Mouse (Mus musculus): ENCODE measurements around the gene Afp. TPM values are rescaled to one million over a fixed set of nuclear protein-coding genes. Genes with fewer than 3 reads are reported as not detected.

Gene Afp
- total RNA-seq, 2 experiments from 2014 or later = not detected

DNA sequence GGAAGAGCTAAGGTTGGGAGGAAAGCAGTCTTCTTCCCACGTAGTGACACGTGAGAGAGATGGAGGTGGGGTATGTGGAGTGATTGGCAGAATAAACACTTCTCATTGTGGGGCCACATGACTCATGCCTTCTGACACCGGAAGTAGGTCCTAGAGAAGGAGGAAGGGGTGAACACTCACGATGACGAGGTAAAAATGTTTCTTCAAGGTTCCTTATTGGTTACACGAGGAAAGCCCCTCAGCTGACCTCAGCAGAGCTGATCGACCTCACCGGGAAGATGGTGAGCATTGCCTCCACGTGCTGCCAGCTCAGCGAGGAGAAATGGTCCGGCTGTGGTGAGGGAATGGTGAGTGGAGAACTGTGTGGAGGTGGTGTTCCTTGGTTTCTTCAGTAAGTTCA, 14.2 kb downstream of the Afp start:
- no peak for DNase-seq
- intact Hi-C loops (cut with DNase I) = loop anchor here (10.0 kb wide), 1 partner anchor 100 kb away; no protein-coding TSS in a partner anchor

DNA sequence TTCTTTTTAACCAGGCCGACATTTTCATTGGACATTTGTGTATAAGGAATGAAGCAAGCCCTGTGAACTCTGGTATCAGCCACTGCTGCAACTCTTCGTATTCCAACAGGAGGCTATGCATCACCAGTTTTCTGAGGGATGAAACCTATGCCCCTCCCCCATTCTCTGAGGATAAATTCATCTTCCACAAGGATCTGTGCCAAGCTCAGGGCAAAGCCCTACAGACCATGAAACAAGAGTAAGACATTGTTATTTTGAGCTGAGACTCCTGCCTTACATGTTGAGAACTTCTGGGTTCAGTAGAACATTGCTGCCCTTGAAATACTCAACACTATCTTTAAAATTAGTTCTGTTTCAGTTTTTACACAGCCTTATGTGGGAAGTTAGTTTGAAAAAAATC, 16.0 kb downstream of the Afp start:
- intact Hi-C loops (cut with DNase I) = loop anchor here (10.0 kb wide), 1 partner anchor 102 kb away; no protein-coding TSS in a partner anchor
- DNase-seq = no peak

DNA sequence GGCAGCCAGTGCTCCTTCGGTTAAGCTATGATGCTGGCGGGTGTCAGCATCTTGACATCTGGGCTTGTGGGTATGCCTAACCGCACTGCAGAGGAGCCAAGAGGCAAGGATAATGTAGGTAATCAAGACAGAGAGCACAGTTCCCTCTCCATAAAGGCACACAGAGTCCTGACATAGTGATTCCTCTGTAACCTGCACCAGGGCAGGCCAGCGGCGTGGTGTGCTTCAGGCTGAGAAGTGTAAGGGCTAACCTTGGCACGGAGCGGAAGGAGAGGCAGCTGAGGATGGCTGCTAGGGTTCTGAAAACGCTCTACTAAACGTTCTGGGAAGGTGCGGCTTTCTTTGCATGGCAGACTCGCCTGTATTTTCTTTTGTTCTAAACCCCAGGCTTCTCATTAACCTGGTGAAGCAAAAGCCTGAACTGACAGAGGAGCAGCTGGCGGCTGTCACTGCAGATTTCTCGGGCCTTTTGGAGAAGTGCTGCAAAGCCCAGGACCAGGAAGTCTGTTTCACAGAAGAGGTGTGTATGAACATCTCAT, 16.9 kb downstream of the Afp start:
- DNase-seq = no peak
- intact Hi-C loops (cut with DNase I) = loop anchor here (10.0 kb wide), 1 partner anchor 103 kb away; no protein-coding TSS in a partner anchor

DNA sequence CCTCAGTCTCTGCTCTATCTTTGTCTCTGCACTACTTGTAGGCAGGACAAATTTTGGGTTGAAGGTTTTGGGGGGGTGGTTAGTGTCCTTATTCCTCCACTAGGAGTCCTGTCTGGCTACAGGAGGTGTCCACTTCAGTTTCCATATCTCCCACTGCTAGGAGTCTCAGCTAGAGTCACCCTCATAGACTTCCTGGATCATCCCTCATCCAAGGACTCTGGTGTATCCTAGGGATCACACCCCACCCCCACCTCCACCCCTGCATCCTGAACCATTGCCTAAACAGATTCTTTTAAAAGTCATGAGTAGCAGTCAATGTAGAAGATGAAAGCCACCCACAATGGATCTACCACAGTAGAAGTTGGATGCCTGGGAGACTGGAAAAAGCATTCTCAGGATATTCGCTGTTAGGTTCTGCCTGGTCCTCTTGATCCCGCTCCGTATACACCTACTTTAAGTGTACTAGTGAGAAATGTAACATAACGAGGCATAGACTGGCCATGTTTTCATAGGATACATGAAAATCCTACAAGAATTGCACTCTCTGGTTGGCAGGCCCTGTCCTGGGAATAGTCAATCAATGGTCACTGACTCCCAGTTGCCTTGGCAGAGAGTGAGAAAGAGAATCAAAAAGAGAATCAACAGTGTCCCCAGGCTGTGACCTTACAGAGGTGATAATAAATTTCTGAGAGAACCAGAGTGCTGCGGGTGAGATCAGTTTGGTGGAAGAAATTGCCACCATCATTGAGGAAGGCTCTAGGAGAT, 19.5 kb downstream of the Afp start:
- intact Hi-C loops (cut with DNase I) = loop anchor here (10.0 kb wide), 1 partner anchor 105 kb away; no protein-coding TSS in a partner anchor
- no peak for DNase-seq

DNA sequence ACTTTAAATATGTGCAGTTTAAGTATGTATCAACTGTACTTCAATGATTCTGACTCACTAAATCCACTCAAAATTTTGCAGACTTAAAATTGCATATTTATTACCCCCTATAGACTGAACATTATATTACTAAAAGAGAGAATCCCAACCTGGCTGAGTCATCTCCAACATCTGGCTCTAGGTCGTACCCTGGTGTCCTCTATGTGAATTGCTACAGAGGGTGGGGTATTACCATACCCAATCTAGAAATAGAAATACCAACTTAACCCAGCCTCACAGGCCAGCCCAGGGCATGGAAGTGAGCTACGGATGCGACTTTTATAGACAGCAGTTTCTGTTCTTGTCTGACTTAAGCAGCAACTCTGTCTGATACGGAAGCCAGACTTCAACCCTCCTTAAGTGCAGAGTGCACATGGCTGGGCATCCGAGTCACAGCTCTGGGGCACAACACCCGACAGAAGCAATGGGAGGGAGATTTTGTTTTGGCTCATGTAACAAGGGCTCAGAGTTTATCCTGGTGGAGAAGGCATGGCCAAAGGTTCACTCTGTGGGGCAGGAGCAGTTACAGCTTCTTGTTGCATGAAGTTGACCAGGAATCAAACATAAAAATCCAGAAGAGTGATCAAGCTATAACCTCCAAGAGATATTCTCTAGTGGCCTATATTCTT, 21.9 kb downstream of the Afp start:
- intact Hi-C loops (cut with DNase I) = no loop called here
- DNase-seq = no peak

DNA sequence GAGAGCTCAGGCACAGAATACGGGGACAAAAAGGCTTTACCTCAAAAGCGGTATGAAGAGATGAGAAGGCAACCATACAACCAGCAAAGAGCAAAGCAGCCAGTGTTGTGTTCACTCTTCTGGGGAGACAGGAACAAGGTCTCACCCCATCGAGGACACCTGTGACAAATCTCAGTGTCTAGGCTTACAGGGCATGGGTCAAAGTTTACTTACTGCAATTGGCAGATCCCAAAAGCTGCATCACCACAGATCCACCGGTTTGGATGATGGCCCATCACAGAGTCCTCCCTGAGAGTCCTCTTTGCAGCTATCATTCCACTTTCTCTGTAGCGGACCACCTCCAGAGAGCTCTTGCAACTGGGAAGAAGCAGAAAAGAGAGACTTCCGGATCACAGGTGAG, 25.0 kb downstream of the Afp start:
- no peak for DNase-seq
- intact Hi-C loops (cut with DNase I) = no loop called here

DNA sequence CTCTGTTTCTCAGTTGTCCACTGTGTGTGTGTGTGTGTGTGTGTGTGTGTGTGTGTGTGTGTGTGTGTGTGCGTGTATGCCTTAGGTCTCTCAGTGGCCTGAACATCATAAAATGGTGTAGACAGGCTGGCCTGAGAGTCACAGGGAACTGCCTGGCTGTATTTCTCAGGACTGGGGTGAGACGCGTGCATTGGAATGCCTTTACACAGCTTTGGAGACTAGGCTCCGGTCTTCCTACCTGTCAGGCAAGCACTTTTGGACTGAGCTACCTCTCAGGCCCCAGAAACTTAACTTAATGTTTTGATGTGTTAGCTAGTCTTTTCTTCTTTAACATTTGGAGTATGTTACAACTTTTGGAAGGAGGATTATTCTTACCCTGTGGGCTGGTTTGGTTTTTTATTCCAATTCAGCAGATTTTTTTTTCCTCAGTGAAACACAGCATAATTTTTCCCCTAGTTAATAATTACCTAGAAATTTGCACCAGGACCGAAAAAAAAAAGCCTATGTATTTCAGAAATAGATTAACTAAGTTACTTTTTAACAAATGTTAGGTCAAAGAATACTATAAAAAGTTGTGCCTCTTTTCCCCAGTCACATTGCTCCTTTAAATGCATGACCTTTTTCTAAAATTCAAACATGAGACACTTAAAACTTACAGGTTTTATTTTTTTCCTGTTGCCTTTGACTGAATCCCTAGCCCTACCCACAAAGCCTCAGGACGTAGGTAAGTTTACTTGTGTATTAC, 28.0 kb downstream of the Afp start, which contains the start of gene Afm:
Afm (plus strand) TSS at position 577 of the 745 bp plus-strand sequence.
- no peak for DNase-seq
- intact Hi-C loops (cut with DNase I) = no loop called here

DNA sequence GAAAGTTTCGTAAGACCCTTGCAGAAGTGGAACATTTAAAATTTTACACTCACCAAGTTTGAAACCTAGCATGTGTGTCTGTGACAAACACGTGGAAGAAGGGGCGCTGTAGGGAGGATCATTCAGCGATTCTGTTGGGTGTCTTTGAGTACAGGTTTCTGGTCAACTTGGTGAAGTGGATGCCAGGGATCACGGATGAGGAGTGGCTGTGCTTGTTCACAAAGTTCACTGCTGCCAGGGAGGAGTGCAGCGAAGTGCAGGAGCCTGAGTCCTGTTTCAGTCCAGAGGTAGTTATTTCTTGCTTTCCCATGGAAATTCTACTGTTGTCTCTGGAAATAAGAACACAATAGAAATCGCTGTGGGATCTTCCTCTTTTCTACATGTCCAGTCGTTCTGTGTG, 60.7 kb downstream of the Afp start:
- no peak for DNase-seq
- intact Hi-C loops (cut with DNase I) = no loop called here

DNA sequence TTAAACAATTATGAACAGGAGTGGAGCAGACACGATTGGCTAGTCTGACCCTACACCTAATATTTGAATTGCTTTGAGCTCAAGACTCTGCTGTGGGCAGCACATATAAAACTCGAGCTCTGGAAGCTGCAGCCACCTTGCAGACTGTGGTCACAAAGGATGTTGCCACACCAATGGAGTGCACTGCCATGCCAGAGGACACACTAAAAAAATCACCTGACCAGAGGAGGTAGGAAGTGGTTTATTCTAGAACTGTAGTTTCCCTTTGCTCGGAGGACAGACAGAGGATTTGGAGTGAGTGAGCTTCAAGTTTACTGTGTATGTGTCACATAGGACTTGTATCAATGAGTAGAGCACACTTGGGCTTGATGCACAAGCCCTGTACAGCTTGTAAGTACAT, 65.5 kb downstream of the Afp start:
- DNase-seq = no peak
- intact Hi-C loops (cut with DNase I) = no loop called here

Other genes starting within 250 kb of the Afp start
- gene Ankrd17, start 124.2 kb upstream of the Afp start, total RNA-seq (2021) = 10 to 100 TPM; 71.4 to 74.4 TPM
- 1 to 10 TPM in 1 of 2 experiments, under 1 TPM in 1; 1.00 to 1.0 TPM for gene Gm9958, start 123.5 kb upstream of the Afp start, total RNA-seq (2021)
- under 1 TPM in 1 of 2 experiments, not detected in 1; 0.34 TPM for gene Alb, start 29.8 kb upstream of the Afp start, total RNA-seq (2021)
- not detected for gene Afm, start 28.2 kb downstream of the Afp start, total RNA-seq (2021)
- gene 5830473C10Rik, start 70.4 kb downstream of the Afp start, total RNA-seq (2021) = not detected
- gene Rassf6, start 149.9 kb downstream of the Afp start, total RNA-seq (2021) = not detected

Measured in heart, postnatal 14 days (tissue).